In the genomic region with DNA sequence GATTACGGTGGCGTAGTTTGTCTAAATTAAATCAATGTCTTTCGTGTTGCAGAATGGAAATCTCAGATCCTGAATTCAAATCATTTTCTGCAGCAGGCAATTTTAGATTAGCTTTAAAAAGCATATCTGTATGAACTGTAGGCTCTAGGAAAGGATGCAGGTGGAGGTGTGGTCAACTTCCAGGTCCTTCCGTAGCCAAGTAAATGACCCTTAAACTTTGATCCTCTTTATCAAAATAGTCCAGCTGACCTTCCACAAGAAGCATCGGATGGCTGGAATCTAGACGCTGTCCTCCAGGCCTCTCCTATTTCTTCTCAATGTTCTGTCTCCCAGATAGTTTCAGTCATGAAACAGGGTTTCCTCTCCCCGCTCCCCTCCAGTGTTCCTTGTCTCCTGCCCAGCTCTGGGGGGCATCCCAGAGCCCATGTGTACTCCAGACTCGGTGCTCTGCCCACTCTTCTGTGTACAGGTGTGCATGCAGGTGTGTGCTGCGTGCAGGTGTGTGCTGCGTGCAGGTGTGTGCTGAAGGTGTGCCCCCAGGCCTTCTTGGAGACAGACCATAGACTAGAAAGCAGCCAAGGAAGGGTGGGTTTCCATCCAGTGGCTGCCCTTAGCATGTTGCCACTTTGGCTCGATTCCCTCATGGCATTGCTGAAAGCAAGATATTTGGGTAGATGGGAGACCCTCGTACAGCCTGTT, we compare ENCODE assay signal across 16 mouse cellular contexts. TPM values are rescaled to one million over a fixed set of nuclear protein-coding genes. Genes with fewer than 3 reads are reported as not detected.
A peak's percentile ranks its signal among the peaks of the same experiment; 100 is the strongest.
DNase-seq lines count a peak whose midpoint lies in the region; ATAC-seq and TF ChIP-seq lines count a peak whose summit lies in the region.
"Had no signal": no experiment of that assay in that cellular context is flagged by ENCODE, and none has a peak within 500 bp of the region (broad histone marks: within the 10 kb centered on the region; RNA-seq: fewer than 3 reads in every experiment).

No protein-coding gene starts in this region.

- intact Hi-C loops in gastrocnemius, adult 2 months (cut with DNase I), result loop anchor here (2.0 kb wide), 1 partner anchor 43 kb away; no protein-coding TSS in a partner anchor
- intact Hi-C loops in gastrocnemius, postnatal 14 days (cut with DNase I; ENCODE audit: low total_unique reads), result no loop called here

- H3K4me1 ChIP-seq in kidney, embryonic 14.5 days (ENCODE audit: control insufficient read depth, insufficient read depth, low read length), result peaks cover 17% of the 10 kb centered on the region
- H3K4me1 ChIP-seq in embryonic facial prominence, embryonic 13.5 days, result peaks cover 51% of the 10 kb centered on the region
- peaks cover 43% of the 10 kb centered on the region for H3K4me1 ChIP-seq in limb, embryonic 12.5 days (replicated peaks)
- H3K4me1 ChIP-seq in hindbrain, embryonic 11.5 days (replicated peaks; ENCODE audit: control insufficient read depth, insufficient read depth, low read length), result peaks cover 2% of the 10 kb centered on the region; the same call in 1 of the 2 replicates

- peak overlapping the region; percentile 96 for H3K27ac ChIP-seq in gastrocnemius, adult 2 months
- no peak overlapping the region for H3K27ac ChIP-seq in kidney, embryonic 14.5 days (ENCODE audit: low read depth, low read length)
- peak overlapping the region; percentile 96; the same call in 1 of the 2 replicates for H3K27ac ChIP-seq in embryonic facial prominence, embryonic 13.5 days
- peak overlapping the region; percentile 84; the same call in 1 of the 2 replicates for H3K27ac ChIP-seq in limb, embryonic 12.5 days
- no peak overlapping the region for H3K27ac ChIP-seq in hindbrain, embryonic 11.5 days (ENCODE audit: low read depth, low read length)
- H3K27ac ChIP-seq: midbrain, embryonic 12.5 days had no signal

- H3K4me3 ChIP-seq in gastrocnemius, adult 2 months, result peak overlapping the region; percentile 90
- H3K4me3 ChIP-seq in kidney, embryonic 14.5 days (ENCODE audit: low read length), result no peak overlapping the region
- no peak overlapping the region for H3K4me3 ChIP-seq in embryonic facial prominence, embryonic 13.5 days
- H3K4me3 ChIP-seq in limb, embryonic 12.5 days (replicated peaks), result no peak overlapping the region
- no peak overlapping the region for H3K4me3 ChIP-seq in hindbrain, embryonic 11.5 days (ENCODE audit: low read depth, low read length)
- H3K4me3 ChIP-seq: hindbrain, embryonic 15.5 days; midbrain, embryonic 12.5 days had no signal

- whole genome bisulfite sequencing in kidney, embryonic 14.5 days, result 80% methylated on average over 12 of the region's 12 CpGs
- 85% methylated on average over 12 of the region's 12 CpGs for WGBS in embryonic facial prominence, embryonic 13.5 days
- 86% methylated on average over 12 of the region's 12 CpGs for WGBS in limb, embryonic 12.5 days
- 87% methylated on average over 12 of the region's 12 CpGs for WGBS in hindbrain, embryonic 11.5 days

- no peaks in the 10 kb centered on the region; the same call in 1 of the 2 replicates for H3K36me3 ChIP-seq in kidney, embryonic 14.5 days (ENCODE audit: control insufficient read depth, insufficient read depth, low read length)
- no peaks in the 10 kb centered on the region for H3K36me3 ChIP-seq in embryonic facial prominence, embryonic 13.5 days
- H3K36me3 ChIP-seq in limb, embryonic 12.5 days, result peaks cover 1% of the 10 kb centered on the region; the same call in 1 of the 2 replicates
- no peaks in the 10 kb centered on the region for H3K36me3 ChIP-seq in hindbrain, embryonic 11.5 days (ENCODE audit: control insufficient read depth, insufficient read depth, low read length)
- H3K36me3 ChIP-seq: hindbrain, embryonic 15.5 days; midbrain, embryonic 12.5 days had no signal

- TF ChIP-seq CTCF in gastrocnemius, adult 2 months (IDR thresholded peaks at IDR 0.05), result no peak

- no peaks in the 10 kb centered on the region for H3K27me3 ChIP-seq in kidney, embryonic 14.5 days (ENCODE audit: control insufficient read depth, insufficient read depth, low read length)
- H3K27me3 ChIP-seq in embryonic facial prominence, embryonic 13.5 days, result no peaks in the 10 kb centered on the region
- H3K27me3 ChIP-seq in limb, embryonic 12.5 days, result no peaks in the 10 kb centered on the region
- no peaks in the 10 kb centered on the region for H3K27me3 ChIP-seq in hindbrain, embryonic 11.5 days (ENCODE audit: control insufficient read depth, insufficient read depth, low read length)
- H3K27me3 ChIP-seq: CH12.LX; hindbrain, embryonic 15.5 days had no signal

- no peak overlapping the region for H3K9ac ChIP-seq in kidney, embryonic 14.5 days (ENCODE audit: low read depth, low read length)
- H3K9ac ChIP-seq in embryonic facial prominence, embryonic 13.5 days, result no peak overlapping the region
- H3K9ac ChIP-seq in limb, embryonic 12.5 days (replicated peaks), result no peak overlapping the region
- H3K9ac ChIP-seq in hindbrain, embryonic 11.5 days (ENCODE audit: low read depth, low read length), result no peak overlapping the region
- H3K9ac ChIP-seq: hindbrain, embryonic 15.5 days; midbrain, embryonic 12.5 days had no signal

- no peak for ATAC-seq in kidney, embryonic 14.5 days (ENCODE audit: low FRiP score, low TSS enrichment)
- ATAC-seq in embryonic facial prominence, embryonic 13.5 days (ENCODE audit: insufficient number of reproducible peaks, insufficient read depth, low FRiP score, low TSS enrichment, low read depth), result no peak
- ATAC-seq in limb, embryonic 12.5 days (ENCODE audit: insufficient number of reproducible peaks, insufficient read depth, low FRiP score, low TSS enrichment, low read depth), result no peak
- ATAC-seq in hindbrain, embryonic 11.5 days (ENCODE audit: low FRiP score), result no peak

- H3K9me3 ChIP-seq in kidney, embryonic 14.5 days (ENCODE audit: control insufficient read depth, low read length), result no peaks in the 10 kb centered on the region
- H3K9me3 ChIP-seq in embryonic facial prominence, embryonic 13.5 days, result no peaks in the 10 kb centered on the region
- H3K9me3 ChIP-seq in limb, embryonic 12.5 days, result no peaks in the 10 kb centered on the region
- H3K9me3 ChIP-seq in hindbrain, embryonic 11.5 days (ENCODE audit: control insufficient read depth, low read length), result no peaks in the 10 kb centered on the region
- H3K9me3 ChIP-seq: hindbrain, embryonic 15.5 days; midbrain, embryonic 12.5 days had no signal

- DNase-seq in gastrocnemius, adult 2 months, result no peak
- no peak for DNase-seq in gastrocnemius, postnatal 14 days
- DNase-seq in kidney, adult 9 months, result peak; percentile 15
- DNase-seq in hindbrain, embryonic 11.5 days (ENCODE audit: low spot score), result no peak
- no peak for DNase-seq in layer of hippocampus, postnatal 36 days
- DNase-seq: cerebellum, adult 18-20 months; gastrocnemius, postnatal 25 days; kidney, postnatal 10 days; right cerebral cortex, postnatal 14 days; thymus, postnatal 14 days had no signal

- no peak overlapping the region for H3K4me2 ChIP-seq in kidney, embryonic 14.5 days (replicated peaks; ENCODE audit: low read depth, low read length)
- H3K4me2 ChIP-seq in embryonic facial prominence, embryonic 13.5 days, result peak overlapping the region; percentile 62; the same call in 1 of the 2 replicates
- no peak overlapping the region for H3K4me2 ChIP-seq in limb, embryonic 12.5 days
- no peak overlapping the region for H3K4me2 ChIP-seq in hindbrain, embryonic 11.5 days (replicated peaks; ENCODE audit: low read depth, low read length)
- H3K4me2 ChIP-seq: hindbrain, embryonic 15.5 days; midbrain, embryonic 12.5 days had no signal

RNA-seq across cellular contexts. Expression of a gene that starts 2.9 kb away (rescaled TPM):
- total RNA-seq in gastrocnemius, adult 2 months (2021), result 1 to 10 TPM; 5.5 to 9.0 TPM
- 1 to 10 TPM; 4.2 to 7.9 TPM for total RNA-seq in gastrocnemius, postnatal 14 days (2021)
- polyA plus RNA-seq in kidney, embryonic 14.5 days (2014; fragmentation: Nextera tagmentation; extraction: Ambion mirVana), result 16.6 and 19.6 TPM in 2 replicates
- polyA plus RNA-seq in embryonic facial prominence, embryonic 13.5 days (2015; fragmentation: Nextera tagmentation; extraction: Ambion mirVana), result 15.8 and 18.1 TPM in 2 replicates
- 4.9 and 6.1 TPM in 2 replicates for polyA plus RNA-seq in limb, embryonic 12.5 days (2016; fragmentation: Nextera tagmentation; extraction: Ambion mirVana)
- 5.6 and 7.2 TPM in 2 replicates for polyA plus RNA-seq in hindbrain, embryonic 11.5 days (2014; fragmentation: Nextera tagmentation; extraction: Ambion mirVana)
- 1 to 10 TPM; 2.1 to 2.5 TPM for total RNA-seq in layer of hippocampus, postnatal 36 days (2021)

Comparison
In these comparisons a context has a peak if more than half of its experiments do, and no peak if none do; other contexts are left out.
1. H3K27ac ChIP-seq: peak in gastrocnemius, adult 2 months (single experiment), embryonic facial prominence, embryonic 13.5 days (single experiment) and limb, embryonic 12.5 days (single experiment); none in kidney, embryonic 14.5 days (single experiment) and hindbrain, embryonic 11.5 days (single experiment).